Mouse (Mus musculus): ENCODE results near the gene Map3k20. TPM values are rescaled to one million over a fixed set of nuclear protein-coding genes. Genes with fewer than 3 reads are reported as not detected.

Gene Map3k20
- polyA plus RNA-seq, 1 experiment from 2014 or later: 4.4 TPM

GRCm38 (mm10) chr2:72288932-72289534 lies 3.6 kb downstream of the Map3k20 start:
- Histone ChIP-seq H3K4me2 (ENCODE audit: low read length) (no peak overlapping the region), H3K27me3 (ENCODE audit: control insufficient read depth, insufficient read depth, low read depth, low read length) (0 out of 2 replicates have a peak, but pooled peaks cover 4% of the 10 kb centered on the region), H3K4me1 (ENCODE audit: control insufficient read depth, insufficient read depth, low read length) (peaks cover 7% of the 10 kb centered on the region; the same call in 1 of the 2 replicates), H3K27ac (ENCODE audit: low read length) (no peak overlapping the region), H3K36me3 (ENCODE audit: control insufficient read depth, insufficient read depth, low read length) (no peaks in the 10 kb centered on the region), H3K9me3 (replicated peaks; ENCODE audit: control insufficient read depth, low read length, poor library complexity, severe bottlenecking) (no peaks in the 10 kb centered on the region), H3K4me3 (ENCODE audit: low read depth, low read length) (no peak overlapping the region), H3K9ac (ENCODE audit: low read depth, low read length) (no peak overlapping the region)
- 90% methylated on average over 11 of the region's 11 CpGs for WGBS
- ATAC-seq: no peak

- Histone ChIP-seq H3K27me3 (ENCODE audit: control insufficient read depth, insufficient read depth, low read depth, low read length) (0 out of 2 replicates have a peak, but pooled peaks cover 4% of the 10 kb centered on the region), H3K36me3 (ENCODE audit: control insufficient read depth, insufficient read depth, low read length) (no peaks in the 10 kb centered on the region), H3K4me2 (ENCODE audit: low read length) (no peak overlapping the region), H3K4me1 (ENCODE audit: control insufficient read depth, insufficient read depth, low read length) (peaks cover 3% of the 10 kb centered on the region; the same call in 1 of the 2 replicates), H3K9ac (ENCODE audit: low read depth, low read length) (no peak overlapping the region), H3K27ac (ENCODE audit: low read length) (no peak overlapping the region), H3K9me3 (replicated peaks; ENCODE audit: control insufficient read depth, low read length, poor library complexity, severe bottlenecking) (no peaks in the 10 kb centered on the region), H3K4me3 (ENCODE audit: low read depth, low read length) (no peak overlapping the region)
- no peak for ATAC-seq
- 79% methylated on average over 1 of the region's 1 CpGs for WGBS
Observed at GRCm38 (mm10) chr2:72291103-72291502, 5.7 kb downstream of the Map3k20 start.

- no peaks in the 10 kb centered on the region for H3K4me1 ChIP-seq (ENCODE audit: control insufficient read depth, insufficient read depth, low read length)
- H3K9ac ChIP-seq (ENCODE audit: low read depth, low read length): no peak overlapping the region
- 0 out of 2 replicates have a peak, but pooled peaks cover 1% of the 10 kb centered on the region for H3K27me3 ChIP-seq (ENCODE audit: control insufficient read depth, insufficient read depth, low read depth, low read length)
- H3K4me3 ChIP-seq (ENCODE audit: low read depth, low read length): no peak overlapping the region
- H3K27ac ChIP-seq (ENCODE audit: low read length): no peak overlapping the region
- ATAC-seq: no peak
- H3K9me3 ChIP-seq (replicated peaks; ENCODE audit: control insufficient read depth, low read length, poor library complexity, severe bottlenecking): no peaks in the 10 kb centered on the region
- H3K36me3 ChIP-seq (ENCODE audit: control insufficient read depth, insufficient read depth, low read length): no peaks in the 10 kb centered on the region
- WGBS: 86% methylated on average over 8 of the region's 8 CpGs
- H3K4me2 ChIP-seq (ENCODE audit: low read length): no peak overlapping the region
Observed at GRCm38 (mm10) chr2:72292573-72292972, 7.1 kb downstream of the Map3k20 start.

- H3K4me3 ChIP-seq (ENCODE audit: low read depth, low read length): no peak overlapping the region
- no peaks in the 10 kb centered on the region for H3K36me3 ChIP-seq (ENCODE audit: control insufficient read depth, insufficient read depth, low read length)
- no peak overlapping the region for H3K4me2 ChIP-seq (ENCODE audit: low read length)
- 88% methylated on average over 6 of the region's 6 CpGs for WGBS
- no peak for ATAC-seq
- H3K4me1 ChIP-seq (ENCODE audit: control insufficient read depth, insufficient read depth, low read length): no peaks in the 10 kb centered on the region
- no peaks in the 10 kb centered on the region for H3K27me3 ChIP-seq (ENCODE audit: control insufficient read depth, insufficient read depth, low read depth, low read length)
- no peaks in the 10 kb centered on the region for H3K9me3 ChIP-seq (replicated peaks; ENCODE audit: control insufficient read depth, low read length, poor library complexity, severe bottlenecking)
- H3K27ac ChIP-seq (ENCODE audit: low read length): no peak overlapping the region
- no peak overlapping the region for H3K9ac ChIP-seq (ENCODE audit: low read depth, low read length)
Observed at GRCm38 (mm10) chr2:72294994-72295393, 9.6 kb downstream of the Map3k20 start.

GRCm38 (mm10) chr2:72296984-72297715 lies 11.7 kb downstream of the Map3k20 start:
- no peak overlapping the region for H3K9ac ChIP-seq (ENCODE audit: low read depth, low read length)
- no peaks in the 10 kb centered on the region for H3K4me1 ChIP-seq (ENCODE audit: control insufficient read depth, insufficient read depth, low read length)
- no peak overlapping the region for H3K4me3 ChIP-seq (ENCODE audit: low read depth, low read length)
- H3K27ac ChIP-seq (ENCODE audit: low read length): no peak overlapping the region
- H3K9me3 ChIP-seq (replicated peaks; ENCODE audit: control insufficient read depth, low read length, poor library complexity, severe bottlenecking): no peaks in the 10 kb centered on the region
- WGBS: 92% methylated on average over 10 of the region's 10 CpGs
- no peaks in the 10 kb centered on the region for H3K27me3 ChIP-seq (ENCODE audit: control insufficient read depth, insufficient read depth, low read depth, low read length)
- no peak overlapping the region for H3K4me2 ChIP-seq (ENCODE audit: low read length)
- no peaks in the 10 kb centered on the region for H3K36me3 ChIP-seq (ENCODE audit: control insufficient read depth, insufficient read depth, low read length)
- no peak for ATAC-seq

GRCm38 (mm10) chr2:72297716-72298082 lies 12.3 kb downstream of the Map3k20 start:
- H3K27me3 ChIP-seq (ENCODE audit: control insufficient read depth, insufficient read depth, low read depth, low read length): no peaks in the 10 kb centered on the region
- no peak overlapping the region for H3K27ac ChIP-seq (ENCODE audit: low read length)
- ATAC-seq: no peak
- H3K9me3 ChIP-seq (replicated peaks; ENCODE audit: control insufficient read depth, low read length, poor library complexity, severe bottlenecking): no peaks in the 10 kb centered on the region
- H3K9ac ChIP-seq (ENCODE audit: low read depth, low read length): no peak overlapping the region
- no peak overlapping the region for H3K4me2 ChIP-seq (ENCODE audit: low read length)
- WGBS: 82% methylated on average over 10 of the region's 10 CpGs
- no peak overlapping the region for H3K4me3 ChIP-seq (ENCODE audit: low read depth, low read length)
- H3K4me1 ChIP-seq (ENCODE audit: control insufficient read depth, insufficient read depth, low read length): no peaks in the 10 kb centered on the region
- no peaks in the 10 kb centered on the region for H3K36me3 ChIP-seq (ENCODE audit: control insufficient read depth, insufficient read depth, low read length)

GRCm38 (mm10) chr2:72298406-72298805 lies 13.0 kb downstream of the Map3k20 start:
- 52% methylated on average over 4 of the region's 4 CpGs for WGBS
- no peak for ATAC-seq
- Histone ChIP-seq H3K4me2 (ENCODE audit: low read length) (no peak overlapping the region), H3K9ac (ENCODE audit: low read depth, low read length) (no peak overlapping the region), H3K36me3 (ENCODE audit: control insufficient read depth, insufficient read depth, low read length) (no peaks in the 10 kb centered on the region), H3K4me3 (ENCODE audit: low read depth, low read length) (no peak overlapping the region), H3K27me3 (ENCODE audit: control insufficient read depth, insufficient read depth, low read depth, low read length) (no peaks in the 10 kb centered on the region), H3K4me1 (ENCODE audit: control insufficient read depth, insufficient read depth, low read length) (no peaks in the 10 kb centered on the region), H3K27ac (ENCODE audit: low read length) (no peak overlapping the region), H3K9me3 (replicated peaks; ENCODE audit: control insufficient read depth, low read length, poor library complexity, severe bottlenecking) (no peaks in the 10 kb centered on the region)

GRCm38 (mm10) chr2:72301194-72301916 lies 15.9 kb downstream of the Map3k20 start:
- no peak for ATAC-seq
- no peak overlapping the region for H3K9ac ChIP-seq (ENCODE audit: low read depth, low read length)

GRCm38 (mm10) chr2:72305738-72306137 lies 20.3 kb downstream of the Map3k20 start:
- WGBS: 92% methylated on average over 7 of the region's 7 CpGs
- Histone ChIP-seq H3K27ac (ENCODE audit: low read length) (no peak overlapping the region), H3K4me1 (ENCODE audit: control insufficient read depth, insufficient read depth, low read length) (no peaks in the 10 kb centered on the region; the same call in 1 of the 2 replicates), H3K36me3 (ENCODE audit: control insufficient read depth, insufficient read depth, low read length) (no peaks in the 10 kb centered on the region), H3K9ac (ENCODE audit: low read depth, low read length) (no peak overlapping the region), H3K9me3 (replicated peaks; ENCODE audit: control insufficient read depth, low read length, poor library complexity, severe bottlenecking) (no peaks in the 10 kb centered on the region), H3K4me3 (ENCODE audit: low read depth, low read length) (no peak overlapping the region), H3K4me2 (ENCODE audit: low read length) (no peak overlapping the region), H3K27me3 (ENCODE audit: control insufficient read depth, insufficient read depth, low read depth, low read length) (no peaks in the 10 kb centered on the region)
- no peak for ATAC-seq

More at GRCm38 (mm10) chr2:72301194-72301916, 15.9 kb downstream of the Map3k20 start:
- Histone ChIP-seq H3K4me2 (ENCODE audit: low read length) (no peak overlapping the region), H3K27me3 (ENCODE audit: control insufficient read depth, insufficient read depth, low read depth, low read length) (no peaks in the 10 kb centered on the region), H3K27ac (ENCODE audit: low read length) (no peak overlapping the region), H3K4me1 (ENCODE audit: control insufficient read depth, insufficient read depth, low read length) (no peaks in the 10 kb centered on the region), H3K36me3 (ENCODE audit: control insufficient read depth, insufficient read depth, low read length) (no peaks in the 10 kb centered on the region), H3K9me3 (replicated peaks; ENCODE audit: control insufficient read depth, low read length, poor library complexity, severe bottlenecking) (no peaks in the 10 kb centered on the region), H3K4me3 (ENCODE audit: low read depth, low read length) (no peak overlapping the region)
- WGBS: 88% methylated on average over 9 of the region's 9 CpGs

Data from midbrain, embryonic 16.5 days (tissue).